Mouse (Mus musculus): ENCODE results near the gene Tor4a. TPM values are rescaled to one million over a fixed set of nuclear protein-coding genes. Genes with fewer than 3 reads are reported as not detected.

Gene Tor4a
- total and polyA plus RNA-seq, 3 experiments, result 12.6 to 20.4 (median 15.3) TPM

GRCm38 (mm10) chr2:25240310-25240709 is 43.6 kb upstream of the Tor4a start:
- Histone ChIP-seq H3K9ac (ENCODE audit: insufficient read depth, low read depth) (0 out of 2 replicates have a peak overlapping the region, but pooled peaks have one; percentile 3), H3K4me1 (ENCODE audit: control insufficient read depth in 1 of 2, insufficient read depth in 2 of 2) (peaks cover 12 to 16% of the 10 kb centered on the region in 2 experiments)
- TF ChIP-seq TBP (conservative IDR thresholded peaks at IDR 0.05; ENCODE audit: low read depth, low read length) (no peak), USF2 (conservative IDR thresholded peaks at IDR 0.05; ENCODE audit: low read depth, low read length) (no peak), MAFK (IDR thresholded peaks at IDR 0.05; ENCODE audit: insufficient replicate concordance, low read length) (no peak), KAT2A (IDR thresholded peaks at IDR 0.05; ENCODE audit: insufficient replicate concordance, low read length) (no peak), EP300 (IDR thresholded peaks at IDR 0.05; ENCODE audit: low read length) (no peak), BHLHE40 (IDR thresholded peaks at IDR 0.05; ENCODE audit: low read depth, low read length) (no peak), CHD2 (IDR thresholded peaks at IDR 0.05; ENCODE audit: low read length) (no peak), NRF1 (IDR thresholded peaks at IDR 0.05; ENCODE audit: low read depth, low read length) (no peak), HCFC1 (IDR thresholded peaks at IDR 0.05; ENCODE audit: low read depth, low read length) (no peak), IRF4 (IDR thresholded peaks at IDR 0.05; ENCODE audit: low read depth, low read length) (no peak), JUN (IDR thresholded peaks at IDR 0.05; ENCODE audit: insufficient read depth, low read depth, low read length) (no peak), ZC3H11A (IDR thresholded peaks at IDR 0.05; ENCODE audit: low read depth, low read length) (no peak), RCOR1 (conservative IDR thresholded peaks at IDR 0.05; ENCODE audit: low read depth, low read length) (no peak), E2F4 (IDR thresholded peaks at IDR 0.05; ENCODE audit: insufficient replicate concordance, low read depth, low read length) (no peak)

GRCm38 (mm10) chr2:25239766-25240165 is 43.1 kb upstream of the Tor4a start:
- peaks cover 12 to 16% of the 10 kb centered on the region in 2 experiments for H3K4me1 ChIP-seq (ENCODE audit: control insufficient read depth in 1 of 2, insufficient read depth in 2 of 2)
- DNase-seq (ENCODE audit: extremely low read depth), result no peak
- TF ChIP-seq POLR2A (IDR thresholded peaks at IDR 0.05; ENCODE audit: low read depth, low read length) (no peak), ZNF384 (IDR thresholded peaks at IDR 0.05; ENCODE audit: low read depth, low read length) (no peak), USF1 (IDR thresholded peaks at IDR 0.05; ENCODE audit: low read depth, low read length) (no peak), ELF1 (IDR thresholded peaks at IDR 0.05; ENCODE audit: low read depth, low read length) (no peak), MAZ (IDR thresholded peaks at IDR 0.05; ENCODE audit: low read depth, low read length) (no peak), NRF1 (IDR thresholded peaks at IDR 0.05; ENCODE audit: low read depth, low read length) (no peak), RCOR1 (conservative IDR thresholded peaks at IDR 0.05; ENCODE audit: low read depth, low read length) (no peak), TCF12 (IDR thresholded peaks at IDR 0.05; ENCODE audit: low read depth, low read length) (no peak), TBP (conservative IDR thresholded peaks at IDR 0.05; ENCODE audit: low read depth, low read length) (no peak), EP300 (IDR thresholded peaks at IDR 0.05; ENCODE audit: low read length) (no peak), NELFE (IDR thresholded peaks at IDR 0.05; ENCODE audit: low read depth, low read length) (no peak), CHD2 (IDR thresholded peaks at IDR 0.05; ENCODE audit: low read length) (no peak), UBTF (IDR thresholded peaks at IDR 0.05; ENCODE audit: low read depth, low read length) (no peak)
- H3K79me2 ChIP-seq (replicated peaks; ENCODE audit: control insufficient read depth, extremely low read depth, insufficient read depth, poor library complexity, severe bottlenecking), result no peaks in the 10 kb centered on the region
- H3K27ac ChIP-seq (ENCODE audit: insufficient read depth, low read depth), result no peak overlapping the region
- H3K4me2 ChIP-seq (ENCODE audit: insufficient read depth, low read depth, poor library complexity, severe bottlenecking), result no peak overlapping the region
- no peaks in the 10 kb centered on the region for H3K9me3 ChIP-seq (replicated peaks; ENCODE audit: low read length)
- peaks cover 2 to 14% of the 10 kb centered on the region in 2 experiments for H3K36me3 ChIP-seq (replicated peaks in 1 of 2; ENCODE audit: control insufficient read depth in 1 of 2, insufficient read depth in 1 of 2, low read length in 1 of 2)
- H3K27me3 ChIP-seq (replicated peaks), result peaks cover 61% of the 10 kb centered on the region
- dilution Hi-C loops (cut with MboI; ENCODE audit: extremely low pct_ligation_motif_present, extremely low pct_unique_long_range_greater_than_20kb, low sequenced_read_pairs), result no loop called here
- in situ Hi-C loops (cut with MboI; ENCODE audit: low pct_ligation_motif_present, low pct_unique_long_range_greater_than_20kb, low sequenced_read_pairs), result no loop called here
- no peak overlapping the region for H3K4me3 ChIP-seq (replicated peaks in 1 of 3; ENCODE audit: low read depth in 2 of 3, low read length in 2 of 3, poor library complexity in 1 of 3)
- no peak overlapping the region for H3K9ac ChIP-seq (ENCODE audit: insufficient read depth, low read depth)

More at GRCm38 (mm10) chr2:25240310-25240709, 43.6 kb upstream of the Tor4a start:
- Histone ChIP-seq H3K79me2 (replicated peaks; ENCODE audit: control insufficient read depth, extremely low read depth, insufficient read depth, poor library complexity, severe bottlenecking) (no peaks in the 10 kb centered on the region), H3K4me3 (replicated peaks in 1 of 3; ENCODE audit: low read depth in 2 of 3, low read length in 2 of 3, poor library complexity in 1 of 3) (peak overlapping the region in 2 of 3 experiments; percentile 13 to 49), H3K27me3 (replicated peaks) (peaks cover 56% of the 10 kb centered on the region), H3K9me3 (replicated peaks; ENCODE audit: low read length) (no peaks in the 10 kb centered on the region), H3K27ac (ENCODE audit: insufficient read depth, low read depth) (no peak overlapping the region), H3K4me2 (ENCODE audit: insufficient read depth, low read depth, poor library complexity, severe bottlenecking) (peak overlapping the region; percentile 89; the same call in 1 of the 2 replicates), H3K36me3 (replicated peaks in 1 of 2; ENCODE audit: control insufficient read depth in 1 of 2, insufficient read depth in 1 of 2, low read length in 1 of 2) (peaks cover 5 to 19% of the 10 kb centered on the region in 2 experiments)
- DNase-seq (ENCODE audit: extremely low read depth), result no peak
- in situ Hi-C loops (cut with MboI; ENCODE audit: low pct_ligation_motif_present, low pct_unique_long_range_greater_than_20kb, low sequenced_read_pairs), result no loop called here
- dilution Hi-C loops (cut with MboI; ENCODE audit: extremely low pct_ligation_motif_present, extremely low pct_unique_long_range_greater_than_20kb, low sequenced_read_pairs), result no loop called here
